Mouse (Mus musculus) heart, postnatal 25 days (tissue): ENCODE data around the gene Adam12. TPM values are rescaled to one million over a fixed set of nuclear protein-coding genes. Genes with fewer than 3 reads are reported as not detected.

Source experiments
- DNase-seq: peaks from one replicate; pipeline ENCODE4 v3.0.0; 2022; ENCODE audit warnings: low spot score
- intact Hi-C: fragments of 180-260 bp; cut with DNase I; formaldehyde crosslinking; loops from one replicate; pipeline ENCODE4 v1.15.1; 2025
- microRNA-seq: library from miRNA; unstranded; fragments of <30 nt; microRNA quantifications from one replicate; pipeline ENCODE4 v1.2.0, GENCODE M21; 2022
- total RNA-seq, 2 experiments: library from RNA; stranded (reverse); gene quantifications; 2 replicates each; pipeline ENCODE4 v1.2.3; 2021

Gene Adam12
- total RNA-seq, 2 experiments from 2014 or later = 0.78 to 1.4 TPM

DNA sequence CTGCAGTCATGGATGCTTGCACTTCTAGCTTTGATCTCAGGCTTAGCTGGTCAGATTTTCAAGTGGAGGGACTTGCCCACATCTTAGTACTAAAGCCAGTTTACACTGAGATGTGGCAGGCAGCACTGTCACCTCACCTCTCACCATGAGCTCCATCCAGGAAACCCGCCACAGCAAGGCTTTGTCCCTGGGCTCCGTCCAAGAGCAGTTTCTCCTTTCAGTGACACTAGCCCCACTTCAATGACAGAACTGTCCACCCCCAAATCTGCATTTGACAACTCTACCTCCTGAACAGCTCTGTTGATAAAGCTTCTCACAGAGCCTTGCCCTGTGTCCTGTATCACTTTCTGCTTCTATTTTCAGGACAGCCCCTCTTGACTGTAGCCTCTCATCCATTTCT, 383.8 kb downstream of the Adam12 start:
- no peak for DNase-seq
- intact Hi-C loops = no loop called here

DNA sequence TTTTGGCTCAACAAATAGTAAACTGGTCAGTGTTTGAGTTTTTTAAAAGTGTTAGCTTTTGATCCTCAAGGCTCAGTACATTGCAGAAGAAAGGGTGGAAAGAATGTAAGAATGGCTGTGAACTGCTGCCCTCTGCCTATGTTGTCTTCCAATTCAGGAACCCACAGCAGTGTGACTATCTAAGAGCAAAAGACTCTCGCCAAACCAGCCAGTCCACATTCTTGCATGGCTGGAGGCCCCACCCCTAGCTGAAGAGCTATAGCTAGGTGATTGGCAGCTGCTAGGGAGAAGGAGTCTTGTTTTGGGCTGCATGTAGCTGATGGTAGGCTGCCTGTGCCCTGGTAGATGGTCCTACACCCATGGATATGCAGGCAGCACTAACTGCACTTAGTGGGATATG, 384.8 kb downstream of the Adam12 start:
- DNase-seq = no peak
- intact Hi-C loops = no loop called here

DNA sequence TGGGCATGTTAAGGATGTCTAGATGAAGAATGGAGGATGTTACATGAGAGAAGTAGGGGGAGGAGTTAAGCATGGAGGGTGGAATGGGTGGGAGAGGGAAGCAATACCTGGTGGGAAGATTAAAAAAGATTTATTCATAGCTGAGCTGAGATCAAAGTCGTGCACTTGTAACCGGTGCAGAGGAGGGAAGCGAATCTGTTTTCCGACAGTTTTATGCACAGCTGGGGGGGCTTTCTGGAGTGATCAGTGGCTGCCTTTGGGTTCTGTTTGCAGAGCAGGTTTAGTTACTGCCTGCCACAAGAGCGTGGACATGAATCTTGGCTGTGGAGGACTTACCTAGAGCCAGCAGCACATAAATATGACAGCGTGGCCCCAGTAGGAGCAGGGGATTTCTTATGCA, 389.9 kb downstream of the Adam12 start:
- intact Hi-C loops = no loop called here
- no peak for DNase-seq

DNA sequence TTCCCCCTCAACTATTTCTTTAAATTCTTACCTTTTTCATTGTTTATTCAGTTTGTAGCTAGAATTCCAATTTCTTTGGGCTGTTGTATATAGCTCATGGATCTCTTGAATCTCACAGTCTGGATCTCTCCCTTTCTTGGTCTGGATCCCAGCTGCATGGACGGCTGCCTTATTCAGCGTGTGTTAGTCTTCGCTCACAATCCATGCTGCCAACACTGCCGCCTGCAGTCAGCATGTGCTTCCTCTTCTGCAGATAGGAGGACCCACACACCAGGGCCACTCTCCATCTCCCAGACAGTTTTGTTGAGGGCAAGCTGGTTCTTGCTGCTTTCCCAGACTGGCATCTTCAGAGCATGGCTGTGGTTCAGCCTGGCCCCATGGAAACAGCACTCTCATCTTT, 392.4 kb downstream of the Adam12 start:
- intact Hi-C loops = no loop called here
- DNase-seq = no peak

Small RNAs within 50 kb of the gene (microRNA-seq; reads per million reads assigned to microRNA genes)
- not detected for gene Gm23631

Other genes starting within 250 kb of the Adam12 start
- gene D7Ertd443e, start 153.5 kb upstream of the Adam12 start, total RNA-seq = 1 to 10 TPM; 1.9 to 3.0 TPM